Mouse (Mus musculus): ENCODE results near the gene Ndufa5. TPM values are rescaled to one million over a fixed set of nuclear protein-coding genes. Genes with fewer than 3 reads are reported as not detected.

Gene Ndufa5
- polyA plus RNA-seq, 1 experiment from 2014 or later = 397 TPM

GRCm38 (mm10) chr6:24514552-24515284 lies 13.1 kb downstream of the Ndufa5 start, which contains the start of gene Iqub:
Iqub (minus strand) TSS chr6:24515067.
- H3K27ac ChIP-seq = no peak within 1 kb of the TSS
- H3K4me1 ChIP-seq (replicated peaks) = 0 out of 2 replicates have a peak, but pooled peaks cover 3% of the 10 kb centered on the region
- ATAC-seq = peak; percentile 62; the same call in 1 of the 2 replicates
- 0 out of 2 replicates have a peak within 1 kb of the TSS, but pooled peaks have one; percentile 26 for H3K4me2 ChIP-seq (replicated peaks)
- no peaks in the 10 kb centered on the region for H3K9me3 ChIP-seq
- H3K9ac ChIP-seq = no peak within 1 kb of the TSS
- H3K27me3 ChIP-seq (replicated peaks) = no peaks in the 10 kb centered on the region
- H3K4me3 ChIP-seq (replicated peaks) = no peak within 1 kb of the TSS
- 21% methylated on average over 13 of the region's 13 CpGs for WGBS
- 0 out of 2 replicates have a peak, but pooled peaks cover 4% of the 10 kb centered on the region for H3K36me3 ChIP-seq

- ATAC-seq = no peak
- Histone ChIP-seq H3K9ac (no peak overlapping the region), H3K36me3 (no peaks in the 10 kb centered on the region), H3K9me3 (no peaks in the 10 kb centered on the region), H3K4me3 (replicated peaks) (no peak overlapping the region), H3K27ac (no peak overlapping the region), H3K4me2 (replicated peaks) (no peak overlapping the region), H3K4me1 (replicated peaks) (no peaks in the 10 kb centered on the region), H3K27me3 (replicated peaks) (no peaks in the 10 kb centered on the region)
- 63% methylated on average over 2 of the region's 2 CpGs for WGBS
Observed at GRCm38 (mm10) chr6:24504141-24504540, 23.7 kb downstream of the Ndufa5 start.

- Histone ChIP-seq H3K9me3 (no peaks in the 10 kb centered on the region), H3K36me3 (no peaks in the 10 kb centered on the region), H3K9ac (no peak overlapping the region), H3K27ac (no peak overlapping the region), H3K4me3 (replicated peaks) (no peak overlapping the region), H3K4me1 (replicated peaks) (no peaks in the 10 kb centered on the region), H3K4me2 (replicated peaks) (no peak overlapping the region), H3K27me3 (replicated peaks) (no peaks in the 10 kb centered on the region)
- 8% methylated on average over 1 of the region's 1 CpGs for WGBS
- no peak for ATAC-seq
Observed at GRCm38 (mm10) chr6:24490341-24490740, 37.5 kb downstream of the Ndufa5 start.

- 73% methylated on average over 5 of the region's 5 CpGs for WGBS
- no peak overlapping the region for H3K4me2 ChIP-seq (replicated peaks)
- no peak for ATAC-seq
Observed at GRCm38 (mm10) chr6:24486530-24486929, 41.3 kb downstream of the Ndufa5 start.

GRCm38 (mm10) chr6:24470571-24471132 lies 57.2 kb downstream of the Ndufa5 start:
- H3K4me1 ChIP-seq (replicated peaks) = no peaks in the 10 kb centered on the region
- H3K27me3 ChIP-seq (replicated peaks) = no peaks in the 10 kb centered on the region
- H3K4me3 ChIP-seq (replicated peaks) = no peak overlapping the region
- H3K27ac ChIP-seq = no peak overlapping the region
- no peaks in the 10 kb centered on the region for H3K36me3 ChIP-seq
- ATAC-seq = no peak
- 90% methylated on average over 1 of the region's 1 CpGs for WGBS
- H3K4me2 ChIP-seq (replicated peaks) = no peak overlapping the region
- H3K9me3 ChIP-seq = no peaks in the 10 kb centered on the region
- no peak overlapping the region for H3K9ac ChIP-seq

More at GRCm38 (mm10) chr6:24486530-24486929, 41.3 kb downstream of the Ndufa5 start:
- H3K27ac ChIP-seq = no peak overlapping the region
- H3K27me3 ChIP-seq (replicated peaks) = no peaks in the 10 kb centered on the region
- H3K4me1 ChIP-seq (replicated peaks) = no peaks in the 10 kb centered on the region
- H3K4me3 ChIP-seq (replicated peaks) = no peak overlapping the region
- H3K9me3 ChIP-seq = no peaks in the 10 kb centered on the region
- no peaks in the 10 kb centered on the region for H3K36me3 ChIP-seq
- H3K9ac ChIP-seq = no peak overlapping the region

- H3K4me3 ChIP-seq (replicated peaks) = no peak overlapping the region
- no peaks in the 10 kb centered on the region for H3K9me3 ChIP-seq
- no peak overlapping the region for H3K27ac ChIP-seq
- H3K4me1 ChIP-seq (replicated peaks) = no peaks in the 10 kb centered on the region
- no peaks in the 10 kb centered on the region for H3K36me3 ChIP-seq
- no peak overlapping the region for H3K9ac ChIP-seq
- 77% methylated on average over 2 of the region's 2 CpGs for WGBS
- no peak overlapping the region for H3K4me2 ChIP-seq (replicated peaks)
- no peak for ATAC-seq
- no peaks in the 10 kb centered on the region for H3K27me3 ChIP-seq (replicated peaks)
Observed at GRCm38 (mm10) chr6:24470135-24470534, 57.7 kb downstream of the Ndufa5 start.

Other genes with a start within 250 kb of the Ndufa5 start
- gene Iqub, start 12.9 kb downstream of the Ndufa5 start, polyA plus RNA-seq (2015; fragmentation: Nextera tagmentation; extraction: Ambion mirVana) = 0.04 TPM in 1 of 2 replicates, not detected in the other
- gene Asb15, start 131 bp upstream of the Ndufa5 start, polyA plus RNA-seq (2015; fragmentation: Nextera tagmentation; extraction: Ambion mirVana) = not detected in 2 replicates
- not detected in 2 replicates for gene Lmod2, start 69.7 kb upstream of the Ndufa5 start, polyA plus RNA-seq (2015; fragmentation: Nextera tagmentation; extraction: Ambion mirVana)
- gene Wasl, start 137.0 kb upstream of the Ndufa5 start, polyA plus RNA-seq (2015; fragmentation: Nextera tagmentation; extraction: Ambion mirVana) = 66.2 and 74.3 TPM in 2 replicates
- gene Hyal6, start 205.2 kb upstream of the Ndufa5 start, polyA plus RNA-seq (2015; fragmentation: Nextera tagmentation; extraction: Ambion mirVana) = not detected in 2 replicates
- gene Hyal4, start 220.3 kb upstream of the Ndufa5 start, polyA plus RNA-seq (2015; fragmentation: Nextera tagmentation; extraction: Ambion mirVana) = 0.05 TPM in 1 of 2 replicates, not detected in the other